ENCODE assay signal across 10 mouse cellular contexts in the genomic region with DNA sequence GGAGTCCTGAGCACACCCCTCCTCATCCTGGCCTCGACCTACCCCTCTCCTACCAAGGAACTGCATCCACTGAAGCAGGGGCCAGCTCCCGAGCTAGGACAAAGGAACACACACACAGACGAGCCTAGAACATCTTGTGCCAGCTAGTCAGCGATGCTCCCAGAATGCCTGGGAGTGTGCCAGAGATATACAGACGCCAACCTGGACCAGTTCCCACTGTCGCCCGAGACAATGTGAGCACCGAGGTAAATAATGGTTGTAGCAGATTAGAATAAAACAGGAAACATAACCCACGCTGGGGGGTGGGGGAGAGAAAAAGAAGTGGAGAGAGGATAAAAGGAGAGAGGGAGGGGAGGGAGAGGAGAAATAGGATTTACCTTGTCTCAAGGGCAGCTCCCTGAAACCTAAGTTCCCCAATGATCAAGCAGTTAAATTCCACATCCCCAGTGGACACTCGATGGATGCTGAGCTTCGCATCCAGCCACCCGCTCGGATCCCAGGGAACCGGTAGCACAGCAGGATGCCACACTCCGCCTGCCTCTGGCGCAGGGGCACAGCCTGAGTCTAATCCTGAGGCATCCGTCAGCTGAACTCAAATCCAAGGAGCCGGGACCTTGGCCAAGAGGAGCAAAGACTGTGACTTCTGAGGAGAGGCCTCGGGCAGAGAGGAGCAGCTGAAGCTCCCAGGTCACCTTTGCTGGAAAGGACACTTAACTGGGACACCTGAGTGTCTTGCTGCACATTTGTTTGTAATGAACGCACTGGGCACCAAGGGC. TPM values are rescaled to one million over a fixed set of nuclear protein-coding genes. Genes with fewer than 3 reads are reported as not detected.
A peak's percentile ranks its signal among the peaks of the same experiment; 100 is the strongest.
DNase-seq lines count a peak whose midpoint lies in the region; ATAC-seq and TF ChIP-seq lines count a peak whose summit lies in the region.
"Had no signal": no experiment of that assay in that cellular context is flagged by ENCODE, and none has a peak within 500 bp of the region (broad histone marks: within the 10 kb centered on the region; RNA-seq: fewer than 3 reads in every experiment).

No protein-coding gene starts in this region.

- ATAC-seq in erythroblast, adult 5-6 weeks (replicated peaks; ENCODE audit: low FRiP score, poor library complexity, severe bottlenecking), result no peak

- H3K9me3 ChIP-seq in ES-E14 (ENCODE audit: control insufficient read depth, insufficient read depth, low read depth, low read length), result no peaks in the 10 kb centered on the region
- H3K9me3 ChIP-seq: heart, embryonic 13.5 days; stomach, embryonic 15.5 days had no signal

- intact Hi-C loops in left cerebral cortex, postnatal 14 days (cut with DNase I), result loop anchor here (10.0 kb wide), 1 partner anchor 77 kb away; no protein-coding TSS in a partner anchor

- in situ Hi-C loops in ES-E14 (cut with MboI; ENCODE audit: low sequenced_read_pairs in 2 of 2, unreplicated experiment in 2 of 2), result loop anchor here in 1 of 2 experiments (10.0 kb wide), 1 partner anchor 137 kb away; no protein-coding TSS in a partner anchor

- no peak overlapping the region for H3K4me3 ChIP-seq in ES-E14 (ENCODE audit: insufficient read depth in 1 of 2, low read depth in 1 of 2, low read length in 2 of 2, poor library complexity in 1 of 2, severe bottlenecking in 1 of 2)
- H3K4me3 ChIP-seq: heart, embryonic 13.5 days; stomach, embryonic 15.5 days had no signal

- H3K36me3 ChIP-seq in ES-E14 (ENCODE audit: control insufficient read depth, insufficient read depth, low read length, poor library complexity, severe bottlenecking), result no peaks in the 10 kb centered on the region
- H3K36me3 ChIP-seq: heart, embryonic 13.5 days; stomach, embryonic 15.5 days had no signal

- H3K27ac ChIP-seq in ES-E14 (ENCODE audit: insufficient read depth, low read depth, low read length, poor library complexity, severe bottlenecking), result no peak overlapping the region
- H3K27ac ChIP-seq: heart, embryonic 13.5 days; stomach, embryonic 15.5 days had no signal

- H3K9ac ChIP-seq in ES-E14 (ENCODE audit: insufficient read depth, low read depth, low read length, poor library complexity, severe bottlenecking), result peak overlapping the region; percentile 22; the same call in 1 of the 2 replicates
- H3K9ac ChIP-seq: heart, embryonic 13.5 days; stomach, embryonic 15.5 days had no signal

- H3K4me1 ChIP-seq in ES-E14 (ENCODE audit: control insufficient read depth in 2 of 2, insufficient read depth in 2 of 2, low read length in 2 of 2, poor library complexity in 1 of 2), result peaks cover 0 to 28% of the 10 kb centered on the region in 2 experiments; a peak in 2 of 4 replicates

- peak; percentile 41 for DNase-seq in adrenal gland, adult 2 months
- no peak for DNase-seq in adrenal gland, postnatal 4 days (ENCODE audit: low spot score in 2 of 2)
- DNase-seq in ES-E14 (ENCODE audit: low read depth, low spot score), result no peak
- peak; percentile 57 for DNase-seq in heart, adult 8-10 months (ENCODE audit: low spot score)
- DNase-seq in left cerebral cortex, postnatal 14 days (ENCODE audit: low spot score in 2 of 2), result peak; percentile 64 to 76
- peak; percentile 23 to 41 for DNase-seq in right cerebral cortex, postnatal 36 days (ENCODE audit: low spot score in 2 of 2)
- DNase-seq in urinary bladder, adult 18-20 months (ENCODE audit: low spot score in 2 of 2), result no peak

TF ChIP-seq in ES-E14, 5 proteins besides CTCF, POLR2A, EP300 and RAD21:
- TF ChIP-seq ZC3H11A (IDR thresholded peaks at IDR 0.05; ENCODE audit: borderline replicate concordance, low read depth, low read length), result no peak

RNA-seq across cellular contexts. Expression of a gene that starts 5.4 kb away (rescaled TPM):
- total RNA-seq in adrenal gland, adult 2 months (2021), result 10 to 100 TPM; 20.1 to 27.6 TPM
- 29.7 and 30.9 TPM in 2 replicates for polyA plus RNA-seq in adrenal gland, adult 2 months (2012; rRNA removed)
- 10 to 100 TPM; 30.9 to 34.5 TPM for total RNA-seq in adrenal gland, postnatal 4 days (2021)
- total RNA-seq in ES-E14 (2012; rRNA removed), result 17.4 and 21.1 TPM in 2 replicates
- 10 to 100 TPM in 3 of 4 experiments, 1 to 10 TPM in 1; 8.2 to 13.1 (median 12.1) TPM for total RNA-seq in heart, adult 8-10 months (2022)
- 10 to 100 TPM; 15.9 to 18.9 TPM for total RNA-seq in left cerebral cortex, postnatal 14 days (2021)
- total RNA-seq in erythroblast, adult 5-6 weeks (2015; ENCODE audit: low replicate concordance), result 0.77 and 2.3 TPM in 2 replicates
- total RNA-seq in erythroblast, adult 5-6 weeks (2017; ENCODE audit: low replicate concordance), result 1.7 and 2.5 TPM in 2 replicates

RNA-seq across cellular contexts. Expression of a gene that starts 20.6 kb away (rescaled TPM):
- 10 to 100 TPM in 1 of 2 experiments, 1 to 10 TPM in 1; 6.2 to 17.2 TPM for total RNA-seq in adrenal gland, adult 2 months (2021)
- polyA plus RNA-seq in adrenal gland, adult 2 months (2012; rRNA removed), result 46.0 and 60.2 TPM in 2 replicates
- total RNA-seq in adrenal gland, postnatal 4 days (2021), result 1 to 10 TPM; 7.7 to 7.8 TPM
- total RNA-seq in ES-E14 (2012; rRNA removed), result 1.6 TPM in 2 replicates
- 1 to 10 TPM; 1.2 to 2.0 (median 1.9) TPM for total RNA-seq in heart, adult 8-10 months (2022)
- 10 to 100 TPM; 27.9 to 28.5 TPM for total RNA-seq in left cerebral cortex, postnatal 14 days (2021)
- total RNA-seq in erythroblast, adult 5-6 weeks (2015; ENCODE audit: low replicate concordance), result not detected in 2 replicates
- total RNA-seq in erythroblast, adult 5-6 weeks (2017; ENCODE audit: low replicate concordance), result not detected in 2 replicates

Comparison
In these comparisons a context has a peak if more than half of its experiments do, and no peak if none do; other contexts are left out.
1. DNase-seq: peak in adrenal gland, adult 2 months (single experiment), heart, adult 8-10 months (single experiment), left cerebral cortex, postnatal 14 days (2 of 2) and right cerebral cortex, postnatal 36 days (2 of 2); none in adrenal gland, postnatal 4 days (0 of 2), ES-E14 (single experiment) and urinary bladder, adult 18-20 months (0 of 2).